In the genomic region with DNA sequence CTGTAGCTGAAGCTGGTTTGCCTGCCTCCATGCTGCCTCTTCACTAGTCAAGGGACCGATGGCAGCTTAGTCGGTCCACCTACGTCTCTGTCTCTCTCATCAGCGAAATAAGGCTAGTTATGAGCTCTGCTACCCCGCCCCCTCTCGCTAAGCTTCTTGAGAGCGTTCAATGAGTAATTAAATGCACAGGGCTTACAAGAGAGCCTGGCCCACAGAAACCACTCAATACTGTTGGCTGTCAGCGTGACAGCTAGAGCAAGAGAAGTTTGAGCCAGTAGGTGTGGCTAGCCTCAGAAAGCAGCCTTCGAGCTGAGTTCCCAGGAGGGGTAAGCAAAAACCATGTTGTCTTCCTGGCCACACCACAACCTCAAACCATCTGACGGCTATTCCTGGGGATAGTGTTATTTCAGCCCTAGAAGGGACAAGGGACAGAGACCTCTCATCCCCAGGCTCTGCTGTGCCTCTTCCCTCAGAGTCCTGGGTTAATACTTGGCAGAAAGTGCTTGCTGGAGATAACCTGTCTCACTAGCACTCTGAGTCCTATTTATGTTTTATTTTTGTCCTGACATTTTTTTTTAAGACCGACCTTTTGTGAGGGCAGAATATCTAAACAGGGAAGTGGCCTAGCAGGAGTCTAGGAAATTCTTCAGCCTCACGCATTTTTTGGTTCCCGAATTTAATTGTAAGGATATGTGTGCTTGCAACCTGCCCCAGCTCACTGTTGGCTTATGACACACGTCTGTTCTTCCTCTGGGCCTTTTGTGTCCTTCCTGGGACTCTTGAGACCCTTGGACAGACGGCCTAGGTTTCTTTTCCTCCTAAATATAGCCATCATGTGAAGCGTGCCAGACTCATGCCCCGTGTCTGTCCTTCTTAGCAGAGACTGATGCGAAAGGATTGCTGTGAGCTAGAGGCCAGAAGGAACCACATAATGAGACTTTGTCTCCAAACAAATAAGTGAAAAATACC, we compare ENCODE assay signal across 8 mouse cellular contexts.
DNase-seq lines count a peak whose midpoint lies in the region; ATAC-seq and TF ChIP-seq lines count a peak whose summit lies in the region.

No protein-coding gene starts in this region.

- H3K9me3 ChIP-seq in limb, embryonic 15.5 days, result no peaks in the 10 kb centered on the region

- peak; percentile 60; the same call in 1 of the 2 replicates for TF ChIP-seq EP300 in heart, adult 2 months (IDR thresholded peaks at IDR 0.05; ENCODE audit: insufficient read depth, low read depth, low read length)

- no peaks in the 10 kb centered on the region for H3K79me2 ChIP-seq in heart, adult 2 months (replicated peaks; ENCODE audit: control insufficient read depth, insufficient read depth, low read length)

- no peak for TF ChIP-seq CTCF in heart, adult 2 months (IDR thresholded peaks at IDR 0.05)

- DNase-seq in left cerebral cortex, adult 18-20 months (ENCODE audit: low spot score in 2 of 2), result peak; percentile 39 to 59
- DNase-seq in left cerebral cortex, adult 11 months (ENCODE audit: low spot score), result no peak
- peak; percentile 41 to 59 for DNase-seq in heart, adult 2 months
- peak; percentile 51 to 57 for DNase-seq in right cerebral cortex, postnatal 36 days (ENCODE audit: low spot score in 2 of 2)
- no peak for DNase-seq in thymus, postnatal 25 days
- DNase-seq in kidney, adult 9 months, result no peak
- DNase-seq in testis, postnatal 14 days (ENCODE audit: low spot score), result no peak

- H3K4me3 ChIP-seq in heart, adult 2 months, result no peak overlapping the region
- no peak overlapping the region for H3K4me3 ChIP-seq in limb, embryonic 15.5 days

- peaks cover 9% of the 10 kb centered on the region for H3K4me1 ChIP-seq in heart, adult 2 months (ENCODE audit: control insufficient read depth, insufficient read depth, low read length)
- H3K4me1 ChIP-seq in limb, embryonic 15.5 days, result peaks cover 12% of the 10 kb centered on the region

- H3K9ac ChIP-seq in heart, adult 2 months (ENCODE audit: low read depth, low read length), result peak overlapping the region; percentile 49
- H3K9ac ChIP-seq in limb, embryonic 15.5 days, result no peak overlapping the region

- H3K4me2 ChIP-seq in limb, embryonic 15.5 days, result no peak overlapping the region

- intact Hi-C loops in heart, adult 2 months (cut with DNase I), result loop anchor here (5.0 kb wide), 1 partner anchor 41 kb away; no protein-coding TSS in a partner anchor

- H3K27ac ChIP-seq in heart, adult 2 months, result peak overlapping the region; percentile 92
- 0 out of 2 replicates have a peak overlapping the region, but pooled peaks have one; percentile 33 for H3K27ac ChIP-seq in limb, embryonic 15.5 days

- peaks cover 2% of the 10 kb centered on the region; the same call in 1 of the 2 replicates for H3K36me3 ChIP-seq in heart, adult 2 months (ENCODE audit: control insufficient read depth, insufficient read depth, low read length)
- H3K36me3 ChIP-seq in limb, embryonic 15.5 days, result peaks cover 4% of the 10 kb centered on the region

- TF ChIP-seq POLR2A in heart, adult 2 months (IDR thresholded peaks at IDR 0.05; ENCODE audit: insufficient read depth, low read depth, low read length), result no peak

- H3K27me3 ChIP-seq in heart, adult 2 months (ENCODE audit: control insufficient read depth, insufficient read depth, low read length), result no peaks in the 10 kb centered on the region
- no peaks in the 10 kb centered on the region for H3K27me3 ChIP-seq in limb, embryonic 15.5 days

- no peak for ATAC-seq in limb, embryonic 15.5 days (ENCODE audit: insufficient number of reproducible peaks, low FRiP score, low TSS enrichment, low read depth)

- WGBS in heart, adult 2 months, result 35% methylated on average over 18 of the region's 18 CpGs
- 59% methylated on average over 18 of the region's 18 CpGs for WGBS in limb, embryonic 15.5 days

Comparison
In these comparisons a context has a peak if more than half of its experiments do, and no peak if none do; other contexts are left out.
1. DNase-seq: peak in left cerebral cortex, adult 18-20 months (2 of 2), heart, adult 2 months (2 of 2) and right cerebral cortex, postnatal 36 days (2 of 2); none in left cerebral cortex, adult 11 months (single experiment), thymus, postnatal 25 days (single experiment), kidney, adult 9 months (single experiment) and testis, postnatal 14 days (single experiment).